Mouse (Mus musculus) testis, adult 2 months (tissue): ENCODE data around the gene Chml.

Experiments
- CTCF ChIP-seq: fragments of 200-500 bp; IDR thresholded peaks from 2 replicates; pipeline ENCODE4 v1.5.1; 2012; ENCODE audit warnings: low read depth, mild to moderate bottlenecking, inconsistent platforms, low read length, moderate library complexity; ENCODE audit not compliant: control insufficient read depth, insufficient read depth, insufficient replicate concordance
- POLR2A ChIP-seq: fragments of 200-500 bp; IDR thresholded peaks from 2 replicates; pipeline ENCODE4 v1.6.1; 2012; ENCODE audit warnings: low read depth, mild to moderate bottlenecking, inconsistent platforms, low read length, moderate library complexity; ENCODE audit not compliant: control insufficient read depth

DNA sequence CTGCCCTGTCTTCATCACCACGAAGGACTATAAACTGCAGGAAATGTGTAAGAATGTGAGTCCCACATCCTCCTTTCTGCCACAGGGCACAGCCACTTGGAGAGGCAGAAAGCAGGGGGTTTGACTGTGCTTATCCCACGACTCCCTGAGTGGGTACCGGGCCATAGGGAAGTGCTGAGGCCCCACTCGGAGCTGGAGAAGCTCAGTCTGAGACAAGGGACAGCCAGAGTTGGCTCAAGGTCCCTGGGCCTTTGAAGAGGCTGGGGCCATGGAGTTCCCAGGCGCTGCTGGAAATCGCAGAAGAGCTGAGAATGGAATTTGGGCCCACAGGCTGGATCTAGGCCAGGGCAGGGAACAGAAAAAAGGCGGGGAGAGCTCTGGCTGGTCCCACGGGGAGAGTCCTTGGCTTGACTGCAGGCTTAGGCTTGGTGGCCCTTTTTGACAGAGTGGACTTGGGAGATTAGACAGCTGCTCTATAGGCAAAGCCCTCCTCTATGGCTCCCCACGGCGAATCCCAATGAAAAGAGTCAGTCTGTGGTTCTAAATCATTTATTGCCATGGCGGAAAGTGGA, 19.7 kb upstream of the Chml start:
- TF ChIP-seq POLR2A (no peak), CTCF (no peak)
